Mouse (Mus musculus) liver, embryonic 11.5 days (tissue): ENCODE results near the gene P2ry13. TPM values are rescaled to one million over a fixed set of nuclear protein-coding genes. Genes with fewer than 3 reads are reported as not detected.

Source experiments
- ATAC-seq: fragments of 200-750 bp; cut with Nextera tagmentation; replicated peaks from 2 replicates; pipeline ENCODE4 v1.8.0; 2017; ENCODE audit warnings: moderate number of reproducible peaks, mild to moderate bottlenecking, moderate TSS enrichment, moderate library complexity; ENCODE audit not compliant: low FRiP score
- DNase-seq: peaks from one replicate; pipeline ENCODE4 v3.0.0-alpha.2; 2017; ENCODE audit warnings: low spot score
- H3K27ac ChIP-seq: fragments of 300-500 bp; sonication (generic); 2 replicates; pipeline ENCODE4 v1.5.1; 2014; ENCODE audit warnings: mild to moderate bottlenecking, low read depth, low read length, control low read depth
- H3K27me3 ChIP-seq: fragments of 300-500 bp; sonication (generic); replicated peaks from 2 replicates; pipeline ENCODE4 v1.6.1; 2014; ENCODE audit warnings: low read length, mixed read lengths; ENCODE audit not compliant: control insufficient read depth, insufficient read depth
- H3K36me3 ChIP-seq: fragments of 300-500 bp; sonication (generic); 2 replicates; pipeline ENCODE4 v1.6.1; 2014; ENCODE audit warnings: mild to moderate bottlenecking, low read length, moderate library complexity, mixed read lengths; ENCODE audit not compliant: control insufficient read depth, insufficient read depth
- H3K4me1 ChIP-seq: fragments of 300-500 bp; sonication (generic); replicated peaks from 2 replicates; pipeline ENCODE4 v1.6.1; 2014; ENCODE audit warnings: low read length, mixed read lengths; ENCODE audit not compliant: control insufficient read depth, insufficient read depth
- H3K4me2 ChIP-seq: fragments of 300-500 bp; sonication (generic); 2 replicates; pipeline ENCODE4 v1.6.1; 2014; ENCODE audit warnings: mild to moderate bottlenecking, control low read depth, moderate library complexity
- H3K4me3 ChIP-seq: fragments of 300-500 bp; sonication (generic); 2 replicates; pipeline ENCODE4 v1.5.1; 2014; ENCODE audit warnings: low read depth, low read length, control low read depth
- H3K9ac ChIP-seq: fragments of 300-500 bp; sonication (generic); 2 replicates; pipeline ENCODE4 v1.6.1; 2014; ENCODE audit warnings: low read depth, low read length, control low read depth
- H3K9me3 ChIP-seq: fragments of 300-500 bp; sonication (generic); 2 replicates; pipeline ENCODE4 v1.6.1; 2016; ENCODE audit warnings: low read length, inconsistent platforms, mixed read lengths; ENCODE audit not compliant: control insufficient read depth
- WGBS: fragments of 180-500 bp; shearing (Covaris S2); extraction: QIAGEN DNeasy Blood & Tissue Kit; methylation state at CpG from one replicate; pipeline ENCODE4 v1.1.7; 2014; 5-methylcytosine and 5-hydroxymethylcytosine counted together
- polyA plus RNA-seq: library from polyadenylated mRNA; unstranded; fragments of >200 nt; fragmentation: Nextera tagmentation; extraction: Ambion mirVana; gene quantifications from 2 replicates; pipeline ENCODE4 v1.2.1, GENCODE M21; 2014

The P2ry13 gene
- 2.0 and 2.3 TPM in 2 replicates for polyA plus RNA-seq

DNA sequence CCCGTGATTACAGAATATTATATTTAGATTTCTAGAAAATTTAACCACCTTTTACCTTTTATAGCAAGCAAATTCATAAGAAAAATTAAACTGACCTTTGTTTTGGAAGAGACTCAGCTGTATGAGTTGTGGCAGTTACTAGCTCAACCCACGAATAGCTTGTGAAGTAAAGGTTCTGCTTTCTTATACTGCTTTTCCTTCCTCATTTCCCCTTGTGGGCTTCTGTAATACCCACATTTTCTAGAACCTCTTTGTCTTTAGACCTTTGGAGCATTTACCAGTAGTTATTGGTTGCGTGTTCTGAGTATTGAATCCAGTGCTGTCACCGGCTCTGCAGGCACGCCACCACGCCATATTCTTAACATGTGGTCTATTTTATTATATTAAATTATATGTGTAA is at the start of gene P2ry13:
TSS of gene P2ry13 (minus strand) at position 156 of the 400 bp plus-strand sequence.
- H3K4me1 ChIP-seq, result no peaks in the 10 kb centered on the region
- H3K4me3 ChIP-seq, result no peak within 1 kb of the TSS
- H3K27ac ChIP-seq, result no peak within 1 kb of the TSS
- no peak within 1 kb of the TSS for H3K4me2 ChIP-seq
- 68% methylated on average over 6 of the region's 6 CpGs for WGBS
- H3K36me3 ChIP-seq, result no peaks in the 10 kb centered on the region
- DNase-seq (no peak), ATAC-seq (no peak)
- H3K9me3 ChIP-seq, result no peaks in the 10 kb centered on the region
- no peaks in the 10 kb centered on the region for H3K27me3 ChIP-seq
- no peak within 1 kb of the TSS for H3K9ac ChIP-seq

GRCm38 (mm10) chr3:59257740-59258664 is 47.3 kb upstream of the P2ry13 start:
- H3K9me3 ChIP-seq, result no peaks in the 10 kb centered on the region
- ATAC-seq (no peak), DNase-seq (no peak)
- H3K27ac ChIP-seq, result no peak overlapping the region
- no peak overlapping the region for H3K4me3 ChIP-seq
- no peaks in the 10 kb centered on the region for H3K36me3 ChIP-seq
- H3K4me2 ChIP-seq, result no peak overlapping the region
- no peaks in the 10 kb centered on the region for H3K27me3 ChIP-seq
- H3K9ac ChIP-seq, result no peak overlapping the region
- WGBS, result 81% methylated on average over 20 of the region's 20 CpGs
- no peaks in the 10 kb centered on the region for H3K4me1 ChIP-seq

DNA sequence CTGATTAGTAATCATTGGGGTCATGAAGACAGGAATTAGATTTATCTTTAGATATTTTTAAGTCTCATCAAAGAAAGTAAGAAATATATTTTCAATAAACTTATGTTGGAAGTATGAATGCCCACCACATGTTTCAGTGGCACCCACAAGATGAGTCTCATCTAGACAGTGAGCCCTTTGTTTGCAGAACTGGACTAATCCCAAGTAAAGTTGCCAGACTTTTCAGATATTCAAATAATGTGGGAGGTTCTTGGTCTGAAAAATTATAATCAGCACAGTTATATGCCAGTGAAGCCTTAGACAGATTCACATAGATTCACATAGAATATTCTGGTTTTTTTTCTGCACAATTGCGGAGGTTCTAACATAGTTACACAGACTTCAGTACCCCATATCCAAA is 39.8 kb upstream of the P2ry13 start:
- Histone ChIP-seq H3K9me3 (no peaks in the 10 kb centered on the region), H3K9ac (no peak overlapping the region), H3K4me1 (no peaks in the 10 kb centered on the region), H3K27ac (no peak overlapping the region), H3K27me3 (no peaks in the 10 kb centered on the region), H3K4me2 (no peak overlapping the region), H3K36me3 (no peaks in the 10 kb centered on the region), H3K4me3 (no peak overlapping the region)
- DNase-seq, result no peak
- ATAC-seq, result no peak
- 86% methylated on average over 1 of the region's 1 CpGs for WGBS

GRCm38 (mm10) chr3:59248031-59248430 is 37.3 kb upstream of the P2ry13 start:
- H3K36me3 ChIP-seq, result no peaks in the 10 kb centered on the region
- no peaks in the 10 kb centered on the region for H3K9me3 ChIP-seq
- no peak for DNase-seq
- WGBS, result 87% methylated on average over 6 of the region's 6 CpGs
- H3K9ac ChIP-seq, result no peak overlapping the region
- no peak overlapping the region for H3K4me3 ChIP-seq
- ATAC-seq, result no peak
- no peaks in the 10 kb centered on the region for H3K4me1 ChIP-seq
- no peak overlapping the region for H3K4me2 ChIP-seq
- no peaks in the 10 kb centered on the region for H3K27me3 ChIP-seq
- H3K27ac ChIP-seq, result no peak overlapping the region

- H3K9ac ChIP-seq, result no peak overlapping the region
- no peak overlapping the region for H3K4me3 ChIP-seq
- no peaks in the 10 kb centered on the region for H3K4me1 ChIP-seq
- H3K9me3 ChIP-seq, result no peaks in the 10 kb centered on the region
- H3K27me3 ChIP-seq, result no peaks in the 10 kb centered on the region
- H3K36me3 ChIP-seq, result no peaks in the 10 kb centered on the region
- H3K27ac ChIP-seq, result no peak overlapping the region
- DNase-seq (no peak), ATAC-seq (no peak)
- H3K4me2 ChIP-seq, result no peak overlapping the region
- 77% methylated on average over 6 of the region's 6 CpGs for WGBS
Measured at GRCm38 (mm10) chr3:59243384-59243783, 32.7 kb upstream of the P2ry13 start.

- no peaks in the 10 kb centered on the region for H3K4me1 ChIP-seq
- H3K9ac ChIP-seq, result no peak overlapping the region
- no peaks in the 10 kb centered on the region for H3K9me3 ChIP-seq
- DNase-seq (no peak), ATAC-seq (no peak)
- no peaks in the 10 kb centered on the region for H3K36me3 ChIP-seq
- H3K27me3 ChIP-seq, result no peaks in the 10 kb centered on the region
- WGBS, result 47% methylated on average over 5 of the region's 5 CpGs
- H3K4me2 ChIP-seq, result no peak overlapping the region
- H3K4me3 ChIP-seq, result no peak overlapping the region
- no peak overlapping the region for H3K27ac ChIP-seq
Measured at GRCm38 (mm10) chr3:59234878-59235277, 24.2 kb upstream of the P2ry13 start.

GRCm38 (mm10) chr3:59230912-59231311 is 20.2 kb upstream of the P2ry13 start:
- WGBS, result 79% methylated on average over 3 of the region's 3 CpGs
- DNase-seq, result no peak
- H3K27me3 ChIP-seq, result no peaks in the 10 kb centered on the region
- no peak overlapping the region for H3K4me3 ChIP-seq
- no peaks in the 10 kb centered on the region for H3K4me1 ChIP-seq
- H3K9me3 ChIP-seq, result no peaks in the 10 kb centered on the region
- no peak for ATAC-seq
- H3K27ac ChIP-seq, result no peak overlapping the region
- H3K9ac ChIP-seq, result no peak overlapping the region
- H3K36me3 ChIP-seq, result no peaks in the 10 kb centered on the region
- H3K4me2 ChIP-seq, result no peak overlapping the region

DNA sequence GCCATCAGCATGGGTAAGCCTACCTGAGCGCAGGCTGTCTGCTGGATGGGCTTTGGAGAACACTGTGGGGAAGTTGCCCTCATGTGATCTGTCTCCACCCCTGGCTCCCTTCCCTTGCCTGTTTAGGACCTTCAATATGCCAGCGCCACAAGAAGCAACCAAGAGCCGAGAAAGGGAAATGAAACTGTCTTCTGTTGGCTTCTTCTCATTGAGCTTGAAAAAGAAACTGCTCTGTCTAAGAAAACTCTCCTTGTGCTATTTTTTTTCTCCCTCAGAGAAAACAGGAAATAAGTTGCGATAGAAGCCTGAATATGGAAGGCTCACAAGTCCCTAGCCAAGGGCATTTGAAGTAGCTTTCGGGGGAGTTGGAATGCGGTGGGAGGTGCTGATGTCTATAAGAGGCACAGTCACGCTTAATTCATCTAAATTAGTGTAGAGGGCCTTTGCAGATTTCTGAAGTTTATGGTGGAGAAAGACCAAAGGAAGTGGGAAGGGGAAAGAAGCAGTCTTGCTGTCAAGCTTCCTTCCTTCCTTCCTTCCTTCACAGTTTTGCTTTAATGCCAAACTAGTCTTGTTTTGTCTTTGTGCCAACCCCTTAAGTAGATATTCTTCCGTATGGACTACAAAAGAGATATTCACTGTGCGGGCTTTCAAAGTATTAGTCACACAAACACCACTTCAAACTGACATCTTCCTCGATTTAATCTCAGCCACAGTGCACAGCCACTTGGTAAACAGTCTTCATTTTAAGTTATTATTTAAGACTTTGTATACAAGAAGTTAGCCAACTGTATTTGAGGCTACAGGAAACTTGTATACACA is 18.3 kb upstream of the P2ry13 start:
- 55% methylated on average over 10 of the region's 10 CpGs for WGBS
- H3K4me1 ChIP-seq, result no peaks in the 10 kb centered on the region
- H3K4me3 ChIP-seq, result no peak overlapping the region
- H3K36me3 ChIP-seq, result no peaks in the 10 kb centered on the region
- no peaks in the 10 kb centered on the region for H3K27me3 ChIP-seq
- ATAC-seq (no peak), DNase-seq (no peak)
- H3K9me3 ChIP-seq, result no peaks in the 10 kb centered on the region
- no peak overlapping the region for H3K4me2 ChIP-seq
- H3K9ac ChIP-seq, result no peak overlapping the region
- peak overlapping the region; percentile 37; the same call in 1 of the 2 replicates for H3K27ac ChIP-seq
